Mouse (Mus musculus): Measurements from ENCODE around the gene Gng3. TPM values are rescaled to one million over a fixed set of nuclear protein-coding genes. Genes with fewer than 3 reads are reported as not detected.
"Not testable (repeated sequence)": the region's sequence is repeated elsewhere in the genome, so short reads cannot be mapped to it uniquely, and the experiment has no call there.

Gng3 gene
- polyA plus RNA-seq, 1 experiment from 2014 or later = 0.23 TPM

- peak; percentile 89 for DNase-seq
- Histone ChIP-seq H3K4me2 (ENCODE audit: low read depth, low read length) (peak within 1 kb of the TSS; percentile 98), H3K36me3 (replicated peaks; ENCODE audit: insufficient read depth, low read length) (peaks cover 15% of the 10 kb centered on the region), H3K4me3 (ENCODE audit: low read depth, low read length) (peak within 1 kb of the TSS; percentile 94), H3K9me3 (ENCODE audit: low read length) (no peaks in the 10 kb centered on the region), H3K4me1 (ENCODE audit: insufficient read depth) (peaks cover 10% of the 10 kb centered on the region), H3K27ac (ENCODE audit: low read depth) (peak within 1 kb of the TSS; percentile 89), H3K27me3 (ENCODE audit: insufficient read depth, low read length) (no peaks in the 10 kb centered on the region), H3K9ac (replicated peaks) (peak within 1 kb of the TSS; percentile 88)
- WGBS (ENCODE audit: insufficient replicate concordance) = under 1% methylated on average over 42 of the region's 42 CpGs
- ATAC-seq = peak; percentile 98
- no peak for TF ChIP-seq EP300 (IDR thresholded peaks at IDR 0.05; ENCODE audit: low read depth)
- no peak for TF ChIP-seq CTCF (IDR thresholded peaks at IDR 0.05; ENCODE audit: low read depth)
Observed at GRCm38 (mm10) chr19:8880311-8881033, 41.5 kb upstream of the Gng3 start, which contains the start of gene Uqcc3. Gene Uqcc3, minus strand, starts transcription at chr19:8880923.

- DNase-seq = no peak
- TF ChIP-seq EP300 (IDR thresholded peaks at IDR 0.05; ENCODE audit: low read depth) (no peak), CTCF (IDR thresholded peaks at IDR 0.05; ENCODE audit: low read depth) (no peak)
Observed at GRCm38 (mm10) chr19:8875031-8875430, 36.0 kb upstream of the Gng3 start.

GRCm38 (mm10) chr19:8872266-8872840 is 33.4 kb upstream of the Gng3 start:
- TF ChIP-seq CTCF (IDR thresholded peaks at IDR 0.05; ENCODE audit: low read depth) (no peak), EP300 (IDR thresholded peaks at IDR 0.05; ENCODE audit: low read depth) (no peak)
- H3K9ac ChIP-seq (replicated peaks) = peak overlapping the region; percentile 98
- ATAC-seq = no peak
- H3K36me3 ChIP-seq (replicated peaks; ENCODE audit: insufficient read depth, low read length) = peaks cover 34% of the 10 kb centered on the region
- H3K4me2 ChIP-seq (ENCODE audit: low read depth, low read length) = peak overlapping the region; percentile 77
- 60% methylated on average over 10 of the region's 10 CpGs for WGBS (ENCODE audit: insufficient replicate concordance)
- H3K4me1 ChIP-seq (ENCODE audit: insufficient read depth) = peaks cover 11% of the 10 kb centered on the region; the same call in 1 of the 2 replicates
- no peaks in the 10 kb centered on the region for H3K9me3 ChIP-seq (ENCODE audit: low read length)
- H3K4me3 ChIP-seq (ENCODE audit: low read depth, low read length) = peak overlapping the region; percentile 96
- H3K27ac ChIP-seq (ENCODE audit: low read depth) = peak overlapping the region; percentile 94
- no peaks in the 10 kb centered on the region for H3K27me3 ChIP-seq (ENCODE audit: insufficient read depth, low read length)
- peak; percentile 33 for DNase-seq

More at GRCm38 (mm10) chr19:8875031-8875430, 36.0 kb upstream of the Gng3 start:
- Histone ChIP-seq H3K27ac (ENCODE audit: low read depth) (no peak overlapping the region), H3K4me3 (ENCODE audit: low read depth, low read length) (no peak overlapping the region), H3K9me3 (ENCODE audit: low read length) (no peaks in the 10 kb centered on the region), H3K36me3 (replicated peaks; ENCODE audit: insufficient read depth, low read length) (peaks cover 34% of the 10 kb centered on the region), H3K4me2 (ENCODE audit: low read depth, low read length) (no peak overlapping the region), H3K4me1 (ENCODE audit: insufficient read depth) (peaks cover 16% of the 10 kb centered on the region), H3K27me3 (ENCODE audit: insufficient read depth, low read length) (no peaks in the 10 kb centered on the region), H3K9ac (replicated peaks) (no peak overlapping the region)
- 89% methylated on average over 7 of the region's 7 CpGs for WGBS (ENCODE audit: insufficient replicate concordance)
- no peak for ATAC-seq

GRCm38 (mm10) chr19:8871267-8872186 is 32.5 kb upstream of the Gng3 start, which contains the start of gene Ubxn1:
Gene Ubxn1, plus strand, starts transcription at chr19:8871496.
- Histone ChIP-seq H3K27me3 (ENCODE audit: insufficient read depth, low read length) (no peaks in the 10 kb centered on the region), H3K27ac (ENCODE audit: low read depth) (peak within 1 kb of the TSS; percentile 94), H3K9me3 (ENCODE audit: low read length) (no peaks in the 10 kb centered on the region), H3K4me3 (ENCODE audit: low read depth, low read length) (peak within 1 kb of the TSS; percentile 96), H3K36me3 (replicated peaks; ENCODE audit: insufficient read depth, low read length) (peaks cover 29% of the 10 kb centered on the region), H3K4me1 (ENCODE audit: insufficient read depth) (peaks cover 11% of the 10 kb centered on the region; the same call in 1 of the 2 replicates), H3K4me2 (ENCODE audit: low read depth, low read length) (peak within 1 kb of the TSS; percentile 77), H3K9ac (replicated peaks) (peak within 1 kb of the TSS; percentile 98)
- ATAC-seq (peak; percentile 97), DNase-seq (peak; percentile 97)
- TF ChIP-seq EP300 (IDR thresholded peaks at IDR 0.05; ENCODE audit: low read depth) (peak; percentile 82), CTCF (IDR thresholded peaks at IDR 0.05; ENCODE audit: low read depth) (0 out of 2 replicates have a peak, but pooled peaks have one; percentile 2)
- under 1% methylated on average over 59 of the region's 59 CpGs for WGBS (ENCODE audit: insufficient replicate concordance)

GRCm38 (mm10) chr19:8870838-8871237 is 31.8 kb upstream of the Gng3 start:
- Histone ChIP-seq H3K27ac (ENCODE audit: low read depth) (peak overlapping the region; percentile 74), H3K27me3 (ENCODE audit: insufficient read depth, low read length) (no peaks in the 10 kb centered on the region), H3K36me3 (replicated peaks; ENCODE audit: insufficient read depth, low read length) (peaks cover 22% of the 10 kb centered on the region), H3K9ac (replicated peaks) (peak overlapping the region; percentile 98), H3K4me1 (ENCODE audit: insufficient read depth) (peaks cover 11% of the 10 kb centered on the region; the same call in 1 of the 2 replicates), H3K9me3 (ENCODE audit: low read length) (no peaks in the 10 kb centered on the region), H3K4me2 (ENCODE audit: low read depth, low read length) (peak overlapping the region; percentile 77), H3K4me3 (ENCODE audit: low read depth, low read length) (peak overlapping the region; percentile 96)
- ATAC-seq (0 out of 2 replicates have a peak, but pooled peaks have one; percentile 9), DNase-seq (peak; percentile 17)
- 25% methylated on average over 9 of the region's 9 CpGs for WGBS (ENCODE audit: insufficient replicate concordance)
- TF ChIP-seq CTCF (IDR thresholded peaks at IDR 0.05; ENCODE audit: low read depth) (no peak), EP300 (IDR thresholded peaks at IDR 0.05; ENCODE audit: low read depth) (no peak)

GRCm38 (mm10) chr19:8870381-8870780 is 31.4 kb upstream of the Gng3 start:
- not testable (repeated sequence) for H3K27me3 ChIP-seq (ENCODE audit: insufficient read depth, low read length); DNase-seq; ATAC-seq; H3K9me3 ChIP-seq (ENCODE audit: low read length)
- Histone ChIP-seq H3K9ac (replicated peaks) (peak overlapping the region; percentile 98), H3K27ac (ENCODE audit: low read depth) (peak overlapping the region; percentile 86), H3K4me3 (ENCODE audit: low read depth, low read length) (peak overlapping the region; percentile 96), H3K4me2 (ENCODE audit: low read depth, low read length) (peak overlapping the region; percentile 77), H3K4me1 (ENCODE audit: insufficient read depth) (peaks cover 11% of the 10 kb centered on the region; the same call in 1 of the 2 replicates), H3K36me3 (replicated peaks; ENCODE audit: insufficient read depth, low read length) (peaks cover 18% of the 10 kb centered on the region)
- 56% methylated on average over 3 of the region's 3 CpGs for WGBS (ENCODE audit: insufficient replicate concordance)

Data from liver, postnatal 0 days (tissue).